Mouse (Mus musculus): ENCODE data around the gene Bicdl1. TPM values are rescaled to one million over a fixed set of nuclear protein-coding genes. Genes with fewer than 3 reads are reported as not detected.

The Bicdl1 gene
- polyA plus RNA-seq, 1 experiment from 2014 or later = 47.2 TPM

GRCm38 (mm10) chr5:115611566-115611965 is 119.9 kb downstream of the Bicdl1 start:
- Histone ChIP-seq H3K27me3 (replicated peaks) (no peaks in the 10 kb centered on the region), H3K9me3 (no peaks in the 10 kb centered on the region), H3K36me3 (replicated peaks) (peaks cover 86% of the 10 kb centered on the region), H3K4me2 (no peak overlapping the region), H3K4me3 (no peak overlapping the region), H3K27ac (no peak overlapping the region), H3K9ac (no peak overlapping the region), H3K4me1 (no peaks in the 10 kb centered on the region)
- ATAC-seq (replicated peaks) = no peak
- 91% methylated on average over 11 of the region's 11 CpGs for WGBS

- WGBS = 97% methylated on average over 6 of the region's 6 CpGs
- H3K27me3 ChIP-seq (replicated peaks) = no peaks in the 10 kb centered on the region
- H3K9me3 ChIP-seq = no peaks in the 10 kb centered on the region
- ATAC-seq (replicated peaks) = no peak
- no peak overlapping the region for H3K4me3 ChIP-seq
- no peak overlapping the region for H3K4me2 ChIP-seq
- H3K9ac ChIP-seq = no peak overlapping the region
- H3K36me3 ChIP-seq (replicated peaks) = peaks cover 61% of the 10 kb centered on the region
- no peaks in the 10 kb centered on the region for H3K4me1 ChIP-seq
- no peak overlapping the region for H3K27ac ChIP-seq
These were observed 127.9 kb downstream of the Bicdl1 start for GRCm38 (mm10) chr5:115603561-115603960.

Small RNAs within 50 kb of the gene (microRNA-seq; reads per million reads assigned to microRNA genes)
- not detected for gene Mir7030

Other genes with a start within 250 kb of the Bicdl1 start
- 31.6 and 32.6 TPM in 2 replicates for gene Sirt4, start 246.9 kb downstream of the Bicdl1 start, polyA plus RNA-seq (2015; fragmentation: Nextera tagmentation; extraction: Ambion mirVana)
- gene Pxn, start 224.9 kb downstream of the Bicdl1 start, polyA plus RNA-seq (2015; fragmentation: Nextera tagmentation; extraction: Ambion mirVana) = 20.4 and 20.9 TPM in 2 replicates
- gene Rplp0, start 172.2 kb downstream of the Bicdl1 start, polyA plus RNA-seq (2015; fragmentation: Nextera tagmentation; extraction: Ambion mirVana) = 811 and 847 TPM in 2 replicates
- 48.3 and 53.4 TPM in 2 replicates for gene Gcn1l1, start 166.4 kb downstream of the Bicdl1 start, polyA plus RNA-seq (2015; fragmentation: Nextera tagmentation; extraction: Ambion mirVana)
- gene Rab35, start 99.7 kb downstream of the Bicdl1 start, polyA plus RNA-seq (2015; fragmentation: Nextera tagmentation; extraction: Ambion mirVana) = 18.7 and 19.2 TPM in 2 replicates
- gene Cit, start 113.7 kb upstream of the Bicdl1 start, polyA plus RNA-seq (2015; fragmentation: Nextera tagmentation; extraction: Ambion mirVana) = 25.8 and 26.9 TPM in 2 replicates

All from midbrain, embryonic 15.5 days (tissue).